Mouse (Mus musculus) stomach, postnatal 0 days (tissue): ENCODE measurements at regions not wholly inside any gene's neighbourhood (a gene's known extent, or its start where the extent isn't known, plus 50 kb on each side); places are given as distances from the start of the nearest gene placed in this dataset.

Experiments
- ATAC-seq: fragments of 200-750 bp; cut with Nextera tagmentation; 2 replicates; pipeline ENCODE4 v1.8.0; 2017; ENCODE audit not compliant: low FRiP score, low TSS enrichment
- DNase-seq: peaks from one replicate; pipeline ENCODE4 v3.0.0-alpha.2; 2016; ENCODE audit warnings: low spot score
- H3K27ac ChIP-seq: fragments of 300-500 bp; sonication (generic); replicated peaks from 2 replicates; pipeline ENCODE4 v1.5.1; 2014; ENCODE audit warnings: mild to moderate bottlenecking, control low read depth
- H3K27me3 ChIP-seq: fragments of 300-500 bp; sonication (generic); 2 replicates; pipeline ENCODE4 v1.6.1; 2014; ENCODE audit warnings: low read length; ENCODE audit not compliant: control insufficient read depth, insufficient read depth
- H3K36me3 ChIP-seq: fragments of 300-500 bp; sonication (generic); 2 replicates; pipeline ENCODE4 v1.6.1; 2014; ENCODE audit warnings: low read length, mixed read lengths; ENCODE audit not compliant: control insufficient read depth, insufficient read depth
- H3K4me1 ChIP-seq: fragments of 300-500 bp; sonication (generic); replicated peaks from 2 replicates; pipeline ENCODE4 v1.6.1; 2014; ENCODE audit warnings: antibody characterized with exemption; ENCODE audit not compliant: control insufficient read depth, insufficient read depth
- H3K4me2 ChIP-seq: fragments of 300-500 bp; sonication (generic); replicated peaks from 2 replicates; pipeline ENCODE4 v1.6.1; 2014; ENCODE audit warnings: low read depth, mild to moderate bottlenecking, control low read depth, moderate library complexity
- H3K4me3 ChIP-seq: fragments of 300-500 bp; sonication (generic); 2 replicates; pipeline ENCODE4 v1.5.1; 2014; ENCODE audit warnings: low read depth, low read length, control low read depth
- H3K9ac ChIP-seq: fragments of 300-500 bp; sonication (generic); 2 replicates; pipeline ENCODE4 v1.6.1; 2014; ENCODE audit warnings: mild to moderate bottlenecking, low read length, control low read depth, mixed read lengths
- H3K9me3 ChIP-seq: fragments of 300-500 bp; sonication (generic); 2 replicates; pipeline ENCODE4 v1.6.1; 2016; ENCODE audit warnings: low read length; ENCODE audit not compliant: control insufficient read depth
- CTCF ChIP-seq: IDR thresholded peaks from 2 replicates; pipeline ENCODE4 v1.5.1; 2016; ENCODE audit warnings: antibody characterized with exemption, low read depth, mild to moderate bottlenecking, moderate library complexity
- EP300 ChIP-seq: optimal IDR thresholded peaks from 2 replicates; pipeline ENCODE3; 2016; ENCODE audit warnings: antibody characterized with exemption
- WGBS: fragments of 180-500 bp; shearing (Covaris S2); extraction: QIAGEN DNeasy Blood & Tissue Kit; methylation state at CpG from one replicate; pipeline ENCODE4 v1.1.7; 2014; 5-methylcytosine and 5-hydroxymethylcytosine counted together

DNA sequence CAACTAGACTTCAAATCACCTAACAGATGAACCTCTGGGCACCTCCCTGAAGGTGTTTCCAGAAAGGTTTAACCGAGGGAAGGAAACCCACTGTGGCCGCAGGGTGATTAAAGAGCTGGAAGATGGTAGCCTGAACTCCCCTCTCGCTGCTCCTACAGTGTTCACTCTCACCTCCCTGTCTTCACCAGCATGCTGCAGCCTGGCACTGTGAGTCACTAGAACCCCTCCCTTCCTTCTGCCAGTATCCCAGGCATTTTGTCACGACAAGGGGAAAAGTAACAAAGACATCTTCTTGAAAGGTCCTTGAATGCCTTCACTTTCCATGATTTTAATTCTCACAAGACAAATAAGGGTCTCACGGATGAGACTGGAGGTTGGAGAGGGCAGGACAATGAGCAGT lies 471.1 kb downstream of the Nuf2 start:
- 63% methylated on average over 5 of the region's 5 CpGs for WGBS
- no peak overlapping the region for H3K27ac ChIP-seq
- TF ChIP-seq EP300 (no peak), CTCF (no peak)
- no peaks in the 10 kb centered on the region for H3K9me3 ChIP-seq
- H3K9ac ChIP-seq = no peak overlapping the region
- H3K4me3 ChIP-seq = no peak overlapping the region
- no peaks in the 10 kb centered on the region for H3K4me1 ChIP-seq
- no peak overlapping the region for H3K4me2 ChIP-seq
- DNase-seq (no peak), ATAC-seq (no peak)
- no peaks in the 10 kb centered on the region for H3K27me3 ChIP-seq
- no peaks in the 10 kb centered on the region for H3K36me3 ChIP-seq

- H3K4me2 ChIP-seq = no peak overlapping the region
- H3K4me3 ChIP-seq = no peak overlapping the region
- no peak for ATAC-seq
- no peaks in the 10 kb centered on the region for H3K36me3 ChIP-seq
- no peak for DNase-seq
- H3K4me1 ChIP-seq = no peaks in the 10 kb centered on the region
- H3K27me3 ChIP-seq = no peaks in the 10 kb centered on the region
- TF ChIP-seq EP300 (no peak), CTCF (no peak)
- no peaks in the 10 kb centered on the region for H3K9me3 ChIP-seq
- no peak overlapping the region for H3K9ac ChIP-seq
- 59% methylated on average over 8 of the region's 8 CpGs for WGBS
- H3K27ac ChIP-seq = no peak overlapping the region
Observed at GRCm38 (mm10) chr1:169051863-169052257, 479.4 kb downstream of the Nuf2 start.

GRCm38 (mm10) chr1:169051085-169051862 lies 480.0 kb downstream of the Nuf2 start:
- no peaks in the 10 kb centered on the region for H3K4me1 ChIP-seq
- no peaks in the 10 kb centered on the region for H3K27me3 ChIP-seq
- H3K4me3 ChIP-seq = no peak overlapping the region
- no peak for TF ChIP-seq EP300
- TF ChIP-seq CTCF = no peak
- H3K4me2 ChIP-seq = no peak overlapping the region
- H3K36me3 ChIP-seq = no peaks in the 10 kb centered on the region
- 24% methylated on average over 11 of the region's 11 CpGs for WGBS
- H3K9me3 ChIP-seq = no peaks in the 10 kb centered on the region
- H3K9ac ChIP-seq = no peak overlapping the region
- no peak for DNase-seq
- no peak for ATAC-seq
- no peak overlapping the region for H3K27ac ChIP-seq

DNA sequence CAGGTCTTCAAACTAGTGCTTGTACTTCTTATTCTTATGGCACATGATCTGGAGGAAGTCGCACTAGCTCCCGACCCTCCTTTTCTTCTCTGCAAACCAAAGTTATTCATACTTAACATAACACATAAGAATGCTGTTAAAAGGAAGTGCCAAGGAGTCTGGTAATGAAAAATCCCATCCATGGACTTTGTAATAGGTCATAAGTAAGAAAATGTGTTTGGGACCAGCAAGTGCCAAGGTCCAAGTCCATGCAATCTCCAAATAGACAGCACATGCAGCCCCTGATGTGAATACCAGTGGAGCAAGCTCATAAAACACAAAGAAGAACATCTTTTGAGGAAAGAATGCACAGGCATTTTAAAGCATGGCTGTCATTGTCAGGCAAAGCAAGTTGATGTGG lies 481.4 kb downstream of the Nuf2 start:
- no peak for DNase-seq
- Histone ChIP-seq H3K4me1 (no peaks in the 10 kb centered on the region), H3K4me3 (no peak overlapping the region)

GRCm38 (mm10) chr1:169046791-169047525 lies 484.3 kb downstream of the Nuf2 start:
- Histone ChIP-seq H3K4me1 (no peaks in the 10 kb centered on the region), H3K9me3 (no peaks in the 10 kb centered on the region), H3K4me3 (no peak overlapping the region), H3K9ac (no peak overlapping the region), H3K36me3 (no peaks in the 10 kb centered on the region), H3K27ac (no peak overlapping the region), H3K4me2 (no peak overlapping the region), H3K27me3 (no peaks in the 10 kb centered on the region)
- TF ChIP-seq EP300 = no peak
- TF ChIP-seq CTCF = no peak
- 61% methylated on average over 4 of the region's 4 CpGs for WGBS
- no peak for DNase-seq
- ATAC-seq = no peak

More for the DNA sequence above, 481.4 kb downstream of the Nuf2 start:
- H3K4me2 ChIP-seq = no peak overlapping the region
- no peak for ATAC-seq
- 86% methylated on average over 2 of the region's 2 CpGs for WGBS
- no peak overlapping the region for H3K27ac ChIP-seq
- no peaks in the 10 kb centered on the region for H3K9me3 ChIP-seq
- no peak overlapping the region for H3K9ac ChIP-seq
- H3K36me3 ChIP-seq = no peaks in the 10 kb centered on the region
- TF ChIP-seq EP300 (no peak), CTCF (no peak)
- no peaks in the 10 kb centered on the region for H3K27me3 ChIP-seq

GRCm38 (mm10) chr1:169033517-169033916 lies 497.7 kb downstream of the Nuf2 start:
- no peak for DNase-seq
- Histone ChIP-seq H3K9ac (no peak overlapping the region), H3K9me3 (no peaks in the 10 kb centered on the region), H3K4me2 (no peak overlapping the region), H3K27me3 (no peaks in the 10 kb centered on the region), H3K36me3 (no peaks in the 10 kb centered on the region), H3K27ac (no peak overlapping the region), H3K4me3 (no peak overlapping the region), H3K4me1 (no peaks in the 10 kb centered on the region)
- ATAC-seq = no peak
- TF ChIP-seq CTCF (no peak), EP300 (no peak)
- WGBS = 78% methylated on average over 1 of the region's 1 CpGs
